Mouse (Mus musculus) A20 (cell line): Measurements from ENCODE around the gene Krtap5-4.
A peak's percentile ranks its signal among the peaks of the same experiment; 100 is the strongest.
"Not testable (repeated sequence)": the region's sequence is repeated elsewhere in the genome, so short reads cannot be mapped to it uniquely, and the experiment has no call there.

Experiments used
- DNase-seq: peaks from one replicate; pipeline ENCODE4 v3.0.0-alpha.2; 2011; ENCODE audit warnings: low read depth, low spot score

Krtap5-4 gene

DNA sequence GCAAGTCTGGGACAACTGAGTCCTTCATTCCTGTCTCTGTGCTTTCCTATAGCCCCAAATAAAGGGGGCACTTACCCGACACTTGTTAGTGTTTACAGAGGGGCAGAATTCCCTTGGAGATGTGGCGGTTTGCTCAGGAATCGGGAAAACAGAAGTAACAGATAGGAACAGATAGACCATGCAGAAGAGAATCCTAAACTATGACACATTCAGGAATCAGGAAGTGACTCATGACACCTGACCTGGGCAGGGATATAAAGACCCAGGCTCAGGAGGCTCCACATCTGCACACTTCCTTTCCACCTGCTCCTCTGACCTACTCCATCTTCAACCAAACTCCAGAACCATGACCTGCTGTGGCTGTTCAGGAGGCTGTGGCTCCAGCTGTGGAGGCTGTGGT, at the start of gene Krtap5-4:
TSS of gene Krtap5-4 (plus strand) at position 301 of the 400 bp plus-strand sequence.
- no peak for DNase-seq

DNA sequence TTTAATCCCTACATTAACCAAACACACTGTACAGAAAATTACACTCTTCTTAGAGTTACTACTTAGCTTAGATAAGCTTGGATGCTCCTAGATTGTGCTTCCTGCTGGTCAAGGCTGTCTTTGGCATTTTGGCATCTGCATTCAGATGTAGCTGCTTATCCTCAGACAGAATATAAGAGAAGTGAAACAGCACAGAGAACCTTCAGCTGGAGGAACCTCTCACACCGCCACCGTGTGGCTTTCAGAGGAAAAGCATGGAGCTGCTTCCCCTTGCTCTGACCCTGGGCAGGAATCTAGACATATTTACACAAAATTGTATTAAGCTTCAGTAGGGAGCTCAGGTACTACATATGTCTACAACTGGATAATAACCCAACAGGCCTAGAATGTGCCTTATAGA, 47.8 kb upstream of the Krtap5-4 start:
- peak; percentile 57 for DNase-seq

DNA sequence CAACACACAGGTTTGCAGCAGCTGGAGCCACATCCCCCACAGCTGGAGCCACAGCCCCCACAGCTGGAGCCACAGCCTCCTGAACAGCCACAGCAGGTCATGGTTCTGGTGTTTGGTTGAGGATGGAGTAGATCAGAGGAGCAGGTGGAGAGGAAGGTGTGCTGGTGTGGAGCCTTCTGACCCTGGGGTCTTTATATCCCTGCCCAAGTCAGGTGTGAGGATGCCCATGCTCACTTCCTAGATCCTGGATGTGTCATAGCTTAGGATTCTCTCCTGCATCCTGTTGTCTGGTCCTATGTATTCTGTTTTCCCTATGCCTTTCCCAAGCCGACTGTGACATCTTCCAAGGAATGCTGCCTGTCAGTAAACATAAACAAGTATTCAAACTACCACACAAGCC, 45.1 kb upstream of the Krtap5-4 start, which contains the start of gene Gm2431:
TSS of gene Gm2431 (minus strand) at position 101 of the 400 bp plus-strand sequence.
- DNase-seq = not testable (repeated sequence)

DNA sequence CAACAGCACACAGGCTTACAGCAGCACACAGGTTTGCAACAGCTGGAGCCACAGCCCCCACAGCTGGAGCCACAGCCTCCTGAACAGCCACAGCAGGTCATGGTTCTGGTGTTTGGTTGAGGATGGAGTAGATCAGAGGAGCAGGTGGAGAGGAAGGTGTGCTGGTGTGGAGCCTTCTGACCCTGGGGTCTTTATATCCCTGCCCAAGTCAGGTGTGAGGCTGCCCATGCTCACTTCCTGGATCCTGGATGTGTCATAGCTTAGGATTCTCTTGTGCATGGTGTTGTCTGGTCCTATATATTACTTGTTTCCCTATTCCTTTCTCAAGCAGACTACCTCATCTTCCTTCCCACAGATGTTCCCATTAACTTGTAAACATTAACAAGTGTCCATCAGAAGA, 29.1 kb upstream of the Krtap5-4 start, which contains the start of gene Gm4559:
TSS of gene Gm4559 (minus strand) at position 101 of the 400 bp plus-strand sequence.
- not testable (repeated sequence) for DNase-seq

DNA sequence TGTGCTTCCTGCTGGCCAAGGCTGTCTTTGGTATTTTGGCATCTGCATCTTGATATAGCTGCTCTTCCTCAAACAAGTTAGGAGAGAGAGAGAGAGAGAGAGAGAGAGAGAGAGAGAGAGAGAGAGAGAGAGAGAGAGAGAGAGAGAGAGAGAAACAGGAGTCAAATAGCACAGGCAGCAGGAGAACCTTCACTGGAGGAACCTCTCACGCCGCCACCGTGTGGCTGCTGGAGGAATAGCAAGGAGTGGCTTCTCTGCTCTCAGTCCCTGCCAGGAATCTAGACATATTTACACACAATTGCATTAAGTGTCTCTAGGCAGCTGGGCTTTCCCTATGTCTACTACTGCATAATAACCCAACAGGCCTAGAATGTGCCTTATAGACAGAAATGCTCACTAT, 25.2 kb upstream of the Krtap5-4 start:
- DNase-seq = peak; percentile 56

DNA sequence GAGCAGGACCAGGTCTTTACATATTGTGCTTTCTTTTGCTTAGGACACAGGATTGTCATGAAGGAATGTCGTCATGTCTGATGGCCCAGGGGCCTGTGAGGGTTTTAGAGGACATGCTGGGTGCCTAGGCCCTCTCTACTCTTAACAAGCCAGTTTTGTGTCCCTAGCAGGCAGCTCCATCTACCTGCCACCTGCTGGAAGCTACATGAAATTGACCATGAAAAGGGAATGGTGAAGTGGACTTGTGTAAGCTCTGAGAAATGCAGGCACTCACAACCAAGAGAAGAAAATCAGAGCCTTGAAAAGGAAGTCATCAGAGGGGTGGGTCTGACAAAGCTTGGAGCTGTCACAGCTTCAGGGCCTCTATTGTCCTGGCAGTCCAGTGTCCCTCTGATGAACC, 24.1 kb upstream of the Krtap5-4 start:
- not testable (repeated sequence) for DNase-seq

DNA sequence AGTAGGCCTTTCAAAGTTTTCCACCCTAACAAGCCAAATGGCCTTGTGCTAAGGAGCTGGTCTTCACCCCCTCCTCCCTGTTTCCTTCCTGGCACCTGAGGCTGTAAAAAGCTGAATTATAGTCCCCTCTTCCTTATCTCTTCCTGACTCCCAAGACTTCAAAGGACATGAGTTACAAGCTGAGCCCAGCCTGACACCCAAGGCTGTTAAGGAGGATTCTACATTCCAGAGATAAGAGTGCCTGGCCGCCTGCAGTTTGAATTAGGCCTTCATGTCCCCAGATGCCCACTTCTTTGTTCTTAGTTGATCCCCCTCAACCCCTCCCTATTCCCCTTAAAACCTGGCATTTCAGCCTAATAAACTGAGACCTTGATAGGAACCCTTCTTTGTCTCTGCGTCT, 20.5 kb upstream of the Krtap5-4 start:
- DNase-seq = not testable (repeated sequence)

DNA sequence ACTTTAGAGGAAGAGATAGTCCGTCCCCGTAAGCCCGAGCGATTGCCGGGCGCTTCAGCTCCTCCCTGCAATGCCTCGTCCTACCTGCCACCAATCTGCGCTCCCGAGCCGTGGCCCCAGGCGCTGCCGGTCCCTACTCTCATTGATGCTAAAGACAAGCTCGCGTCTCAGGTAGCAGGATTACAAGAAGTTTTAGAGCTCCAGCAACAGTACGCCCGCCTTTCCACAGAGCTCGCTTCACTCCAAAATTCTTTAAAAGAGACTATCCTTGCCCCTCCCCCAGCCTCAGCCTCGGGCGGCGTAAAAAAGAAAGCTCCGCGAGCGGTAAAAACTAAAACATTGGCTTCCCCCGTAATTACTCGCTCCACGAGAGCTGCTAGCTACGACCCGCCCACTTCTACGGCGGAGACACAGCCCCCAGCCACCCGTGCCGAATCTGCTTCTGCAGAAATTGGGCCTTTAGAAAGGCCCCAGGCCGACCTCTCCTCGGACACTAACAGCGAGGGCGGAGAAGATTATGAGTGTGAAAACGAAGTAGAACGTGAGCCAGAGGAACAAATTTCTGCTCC, 19.2 kb upstream of the Krtap5-4 start:
- DNase-seq = peak; percentile 81

DNA sequence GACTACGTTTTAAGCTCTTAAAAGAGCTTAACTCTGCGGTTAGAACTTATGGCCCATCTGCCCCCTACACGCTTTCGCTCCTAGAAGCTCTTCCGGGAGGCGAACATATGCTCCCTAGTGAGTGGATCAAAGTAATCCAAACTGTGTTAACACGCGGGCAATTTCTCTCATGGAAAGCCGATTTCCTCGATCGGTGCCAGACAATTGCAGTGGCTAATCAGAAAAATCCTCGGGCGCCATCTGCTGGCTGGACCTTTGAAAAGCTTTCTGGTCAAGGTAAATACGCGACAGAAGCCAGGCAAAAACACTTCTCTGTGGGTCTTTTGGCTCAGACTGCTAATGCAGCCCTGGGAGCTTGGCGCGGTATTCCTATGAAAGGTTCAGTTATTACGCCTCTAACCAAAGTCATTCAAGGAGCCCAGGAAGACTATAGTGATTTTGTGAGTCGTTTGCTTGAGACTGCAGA, 18.7 kb upstream of the Krtap5-4 start:
- DNase-seq = peak; percentile 86

DNA sequence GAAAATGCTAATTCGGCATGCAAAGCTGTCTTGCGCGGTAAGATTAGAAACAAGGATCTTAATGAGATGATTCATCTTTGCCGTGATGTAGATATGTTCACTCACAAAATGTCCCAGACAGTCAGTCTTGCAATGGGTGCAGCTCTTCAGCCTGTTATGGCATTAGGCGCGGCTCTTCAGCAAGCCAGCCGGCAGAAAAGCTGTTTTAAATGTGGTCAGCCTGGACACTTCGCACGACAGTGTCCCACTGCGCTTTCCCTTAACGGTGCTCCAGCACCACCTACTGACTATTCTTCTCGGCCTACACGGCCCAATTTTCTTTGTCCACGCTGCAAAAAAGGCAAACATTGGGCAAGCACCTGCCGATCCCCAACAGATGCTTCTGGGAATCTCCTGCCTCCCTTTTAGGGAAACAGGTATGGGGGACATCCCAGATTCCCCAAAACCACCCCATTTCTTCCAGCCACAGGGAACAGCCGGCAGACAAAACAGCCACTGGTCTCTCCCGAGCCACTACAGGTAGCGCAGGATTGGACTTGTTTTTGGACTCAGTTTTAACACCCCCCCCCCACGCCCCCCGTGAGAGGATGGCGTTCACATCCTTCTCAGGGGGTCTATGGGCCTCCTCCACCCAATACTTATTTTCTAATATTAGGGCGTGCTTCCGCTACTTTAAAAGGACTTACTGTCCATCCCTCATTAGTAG, 18.1 kb upstream of the Krtap5-4 start:
- DNase-seq = no peak

DNA sequence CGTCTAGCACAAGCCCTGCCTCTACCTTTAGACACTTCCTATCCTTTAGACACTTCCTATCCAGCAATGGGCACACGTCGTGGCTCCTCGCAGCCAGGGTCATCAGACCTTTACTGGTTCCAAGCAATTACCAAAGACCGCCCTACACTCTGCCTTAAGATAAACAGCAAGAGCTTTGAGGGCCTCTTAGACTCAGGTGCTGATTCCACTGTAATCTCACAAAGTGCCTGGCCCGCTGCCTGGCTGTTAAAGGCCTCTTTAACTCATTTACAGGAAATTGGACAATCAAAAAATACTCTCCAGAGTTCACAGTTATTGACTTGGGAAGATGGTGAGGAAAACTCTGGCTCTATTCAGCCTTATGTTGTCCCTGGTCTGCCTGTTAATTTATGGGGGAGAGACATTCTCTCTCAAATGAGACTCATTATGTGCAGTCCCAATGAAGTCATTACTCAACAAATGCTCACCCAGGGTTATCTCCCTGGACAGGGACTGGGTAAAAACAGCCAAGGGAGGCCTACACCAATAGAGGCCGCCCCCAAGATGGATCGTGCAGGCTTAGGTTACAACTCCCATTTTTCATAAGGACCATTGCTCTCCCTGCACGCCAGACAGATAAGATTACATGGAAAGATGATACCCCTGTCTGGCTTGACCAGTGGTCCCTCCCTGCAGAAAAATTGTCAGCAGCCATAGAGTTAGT, 17.3 kb upstream of the Krtap5-4 start:
- DNase-seq = not testable (repeated sequence)

DNA sequence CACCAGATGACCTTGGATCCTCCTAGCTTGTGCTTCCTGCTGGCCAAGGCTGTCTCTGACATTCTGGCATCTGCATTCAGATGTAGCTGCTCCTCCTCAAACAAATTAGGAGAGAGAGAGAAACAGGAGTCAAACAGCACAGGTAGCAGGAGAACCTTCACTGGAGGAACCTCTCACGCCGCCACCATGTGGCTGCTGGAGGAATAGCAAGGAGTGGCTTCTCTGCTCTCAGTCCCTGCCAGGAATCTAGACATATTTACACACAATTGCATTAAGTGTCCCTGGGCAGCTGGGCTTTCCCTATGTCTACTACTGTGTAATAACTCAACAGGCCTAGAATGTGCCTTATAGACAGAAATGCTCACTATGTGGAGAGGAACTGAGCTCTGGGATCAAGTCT, 9.5 kb upstream of the Krtap5-4 start:
- DNase-seq = not testable (repeated sequence)

DNA sequence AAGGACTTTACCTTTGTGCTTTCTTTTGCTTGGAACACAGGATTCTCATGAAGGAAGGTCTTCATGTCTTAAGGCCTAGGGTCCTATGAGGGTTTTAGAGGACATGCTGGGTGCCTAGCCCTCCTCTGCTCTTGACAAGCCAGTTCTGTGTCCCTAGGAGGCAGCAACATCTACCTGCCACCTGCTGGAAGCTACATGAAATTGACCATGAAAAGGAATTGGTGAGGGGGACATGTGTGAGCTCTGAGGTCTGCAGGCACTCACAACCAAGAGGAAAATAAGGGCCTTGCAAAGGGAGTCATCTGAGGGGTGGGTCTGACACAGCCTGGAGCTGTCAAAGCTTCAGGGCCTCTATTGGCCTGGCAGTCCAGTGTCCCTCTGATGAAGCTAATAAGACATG, 7.9 kb upstream of the Krtap5-4 start:
- DNase-seq = no peak

DNA sequence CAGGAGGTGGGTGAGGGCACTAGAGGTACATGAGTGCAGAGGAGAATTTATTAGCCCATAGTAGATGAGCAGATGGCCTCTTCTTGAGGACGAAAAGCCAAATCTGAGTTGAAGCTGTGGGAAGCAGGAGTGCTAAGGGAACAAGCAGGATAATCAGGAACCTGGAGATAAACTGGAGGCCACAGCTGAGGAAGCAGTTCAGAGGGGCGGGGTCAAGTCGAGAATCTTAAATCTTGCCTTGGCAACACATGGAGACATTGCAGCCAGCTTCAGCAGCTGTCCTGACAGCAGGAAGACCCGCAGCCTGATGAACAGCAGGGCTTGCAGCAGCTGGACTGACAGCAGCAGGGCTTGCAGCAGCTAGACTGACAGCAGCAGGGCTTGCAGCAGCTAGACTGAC, 7.2 kb upstream of the Krtap5-4 start:
- DNase-seq = not testable (repeated sequence)

DNA sequence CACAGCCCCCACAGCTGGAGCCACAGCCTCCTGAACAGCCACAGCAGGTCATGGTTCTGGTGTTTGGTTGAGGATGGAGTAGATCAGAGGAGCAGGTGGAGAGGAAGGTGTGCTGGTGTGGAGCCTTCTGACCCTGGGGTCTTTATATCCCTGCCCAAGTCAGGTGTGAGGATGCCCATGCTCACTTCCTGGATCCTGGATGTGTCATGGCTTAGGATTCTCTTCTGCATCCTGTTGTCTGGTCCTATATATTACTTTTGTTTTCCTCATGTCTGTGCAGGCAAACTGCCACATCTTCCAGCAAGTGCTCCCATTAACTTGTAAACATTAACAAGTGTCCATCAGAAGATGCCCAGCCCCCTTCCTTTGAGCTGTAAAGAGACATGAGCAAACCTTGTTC, 6.3 kb upstream of the Krtap5-4 start, which contains the start of gene Krtap5-1:
TSS of gene Krtap5-1 (minus strand) at position 101 of the 400 bp plus-strand sequence.
- DNase-seq = not testable (repeated sequence)

DNA sequence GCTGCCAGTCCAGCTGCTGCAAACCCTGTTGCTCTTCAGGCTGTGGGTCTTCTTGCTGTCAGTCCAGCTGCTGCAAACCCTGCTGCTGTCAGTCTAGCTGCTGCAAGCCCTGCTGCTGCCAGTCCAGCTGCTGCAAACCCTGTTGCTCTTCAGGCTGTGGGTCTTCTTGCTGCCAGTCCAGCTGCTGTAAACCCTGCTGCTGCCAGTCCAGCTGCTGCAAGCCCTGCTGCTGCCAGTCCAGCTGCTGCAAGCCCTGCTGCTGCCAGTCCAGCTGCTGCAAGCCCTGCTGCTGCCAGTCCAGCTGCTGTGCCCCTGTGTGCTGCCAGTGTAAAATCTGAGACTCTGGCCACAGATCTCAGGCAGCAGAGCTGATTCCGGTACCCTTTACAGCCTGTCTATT, 580 bp downstream of the Krtap5-4 start:
- not testable (repeated sequence) for DNase-seq

DNA sequence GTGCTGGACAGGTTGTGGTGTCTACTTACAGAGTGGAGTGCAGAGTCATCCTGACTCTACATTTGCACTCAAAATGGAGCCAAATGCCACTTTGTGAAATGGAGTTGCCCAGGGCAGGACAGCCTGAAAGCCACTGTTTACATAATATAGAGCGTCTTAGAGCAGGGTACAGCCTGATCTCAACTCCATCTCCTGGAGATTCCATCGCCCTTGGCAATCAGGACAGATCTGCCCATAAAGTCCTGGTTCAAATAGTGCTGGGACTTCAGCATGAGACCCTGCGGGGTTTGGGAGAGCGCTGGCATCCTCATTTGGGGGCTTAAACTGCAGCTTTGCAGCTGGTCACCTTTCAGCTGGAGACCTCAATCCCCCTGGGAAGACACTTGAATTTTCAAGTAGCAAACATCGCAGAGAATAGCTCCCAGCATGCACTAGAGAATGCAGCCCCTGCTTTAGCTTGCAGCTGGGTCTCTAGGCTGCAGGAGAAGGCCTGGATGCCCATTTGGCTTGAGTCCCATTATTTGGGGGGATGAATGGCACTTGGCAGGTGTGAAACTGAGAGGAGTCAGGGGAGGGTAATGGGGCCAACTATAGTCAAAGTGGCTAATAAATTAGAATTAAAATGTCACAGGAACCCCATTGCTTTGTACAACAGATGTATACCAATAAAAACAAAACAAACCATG, 11.4 kb downstream of the Krtap5-4 start:
- no peak for DNase-seq

DNA sequence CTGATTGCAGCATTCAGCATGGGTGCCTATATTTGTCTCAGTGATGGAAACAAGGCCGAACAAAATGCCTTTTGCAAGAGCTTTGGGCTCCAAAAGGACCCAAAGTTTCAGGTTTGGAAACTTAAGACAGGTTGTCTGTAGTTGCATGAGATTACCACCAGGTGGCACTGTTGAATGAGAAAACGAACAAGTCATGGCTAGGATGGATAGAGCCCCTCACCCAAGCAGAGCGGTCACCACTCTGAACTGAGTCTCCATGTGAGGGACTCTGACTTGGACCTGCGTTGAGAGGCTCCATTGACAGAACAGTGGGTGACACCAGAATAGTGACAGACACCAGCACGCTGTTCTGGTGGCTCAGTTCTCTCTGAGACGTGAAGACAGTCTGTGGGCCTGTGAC, 13.2 kb downstream of the Krtap5-4 start:
- peak; percentile 43 for DNase-seq

DNA sequence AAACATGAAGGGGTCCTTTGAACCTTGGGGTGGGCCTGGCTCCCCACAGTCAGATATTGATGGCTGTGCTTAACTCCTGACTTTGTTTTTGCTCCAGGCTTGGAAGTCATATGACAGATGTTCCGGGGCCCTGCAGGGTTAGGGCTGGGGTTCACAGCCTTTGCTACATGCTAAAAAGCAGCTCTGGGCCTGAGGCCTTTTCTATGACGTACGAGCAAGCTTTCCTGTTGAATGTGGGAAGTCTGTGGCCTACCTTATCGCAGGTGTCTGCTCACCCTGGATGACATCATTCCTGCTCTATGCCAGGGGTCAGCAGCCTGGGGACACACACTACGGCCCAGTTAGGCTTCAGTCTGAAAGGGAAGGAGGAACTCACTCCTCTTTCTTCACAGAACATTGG, 13.9 kb downstream of the Krtap5-4 start:
- DNase-seq = no peak

DNA sequence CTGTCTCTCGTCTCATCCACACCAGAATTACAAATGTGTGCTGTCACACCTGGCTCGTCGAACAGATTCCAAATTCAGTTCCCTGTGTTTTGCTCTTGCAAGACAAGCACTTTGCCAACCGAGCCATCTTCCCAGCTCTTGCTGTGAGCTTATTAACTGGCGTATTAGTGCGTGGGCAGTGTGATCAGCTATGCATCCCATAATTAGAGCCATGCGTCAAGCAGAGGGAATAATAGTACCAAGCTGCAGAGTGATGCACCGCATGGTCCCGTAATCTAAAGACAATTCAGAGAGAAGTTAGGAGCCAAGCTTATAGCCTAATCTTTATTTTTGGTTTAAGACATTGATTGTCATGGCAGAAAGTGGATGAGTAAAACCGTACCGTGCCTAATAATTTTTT, 15.8 kb downstream of the Krtap5-4 start:
- DNase-seq = no peak

DNA sequence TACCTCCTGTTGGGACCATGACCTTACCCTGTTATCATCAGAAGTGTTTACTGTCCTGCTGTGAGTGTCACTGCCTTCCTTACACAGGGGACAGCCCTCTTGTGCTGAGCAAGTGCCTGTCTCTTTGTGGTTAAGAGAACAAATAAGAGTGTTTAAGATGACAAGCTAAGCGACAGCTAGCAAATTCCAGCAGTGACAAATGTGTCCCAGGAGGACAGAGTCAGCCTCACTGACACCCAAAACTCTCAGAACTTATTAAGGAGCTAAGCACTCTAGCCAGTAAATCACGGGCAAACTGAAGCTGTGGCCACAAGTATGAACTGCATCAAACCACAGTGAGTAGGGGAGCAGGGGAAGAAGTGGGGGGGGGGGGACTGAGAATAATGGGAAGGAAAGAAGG, 17.6 kb downstream of the Krtap5-4 start:
- no peak for DNase-seq
